Mouse (Mus musculus) heart, embryonic 11.5 days (tissue): ENCODE data around the gene Ndufs2. TPM values are rescaled to one million over a fixed set of nuclear protein-coding genes. Genes with fewer than 3 reads are reported as not detected.
A peak's percentile ranks its signal among the peaks of the same experiment; 100 is the strongest.

Experiments
- ATAC-seq: fragments of 200-750 bp; cut with Nextera tagmentation; replicated peaks from 2 replicates; pipeline ENCODE4 v1.8.0; 2017; ENCODE audit warnings: moderate library complexity; ENCODE audit not compliant: insufficient number of reproducible peaks, low FRiP score, low TSS enrichment
- H3K27ac ChIP-seq: fragments of 300-500 bp; sonication (generic); 2 replicates; pipeline ENCODE4 v1.5.1; 2014; ENCODE audit warnings: mild to moderate bottlenecking, low read depth, low read length
- H3K27me3 ChIP-seq: fragments of 300-500 bp; sonication (generic); 2 replicates; pipeline ENCODE4 v1.6.1; 2014; ENCODE audit warnings: mild to moderate bottlenecking, low read length, mixed read lengths; ENCODE audit not compliant: control insufficient read depth, insufficient read depth
- H3K36me3 ChIP-seq: fragments of 300-500 bp; sonication (generic); 2 replicates; pipeline ENCODE4 v1.6.1; 2014; ENCODE audit warnings: mild to moderate bottlenecking, low read length, moderate library complexity, mixed read lengths; ENCODE audit not compliant: control insufficient read depth, insufficient read depth
- H3K4me1 ChIP-seq: fragments of 300-500 bp; sonication (generic); 2 replicates; pipeline ENCODE4 v1.6.1; 2014; ENCODE audit warnings: low read length; ENCODE audit not compliant: control insufficient read depth, insufficient read depth
- H3K4me2 ChIP-seq: fragments of 300-500 bp; sonication (generic); 2 replicates; pipeline ENCODE4 v1.6.1; 2014; ENCODE audit warnings: mild to moderate bottlenecking, moderate library complexity
- H3K4me3 ChIP-seq: fragments of 300-500 bp; sonication (generic); 2 replicates; pipeline ENCODE4 v1.5.1; 2014; ENCODE audit warnings: low read depth, low read length
- H3K9ac ChIP-seq: fragments of 300-500 bp; sonication (generic); 2 replicates; pipeline ENCODE4 v1.6.1; 2014; ENCODE audit warnings: mild to moderate bottlenecking, low read depth, low read length, moderate library complexity
- H3K9me3 ChIP-seq: fragments of 300-500 bp; sonication (generic); replicated peaks from 2 replicates; pipeline ENCODE4 v1.6.1; 2016; ENCODE audit warnings: low read length; ENCODE audit not compliant: control insufficient read depth
- WGBS: fragments of 180-500 bp; shearing (Covaris S2); extraction: QIAGEN DNeasy Blood & Tissue Kit; methylation state at CpG from one replicate; pipeline ENCODE4 v1.1.7; 2014; ENCODE audit not compliant: insufficient replicate concordance; 5-methylcytosine and 5-hydroxymethylcytosine counted together
- polyA plus RNA-seq: library from polyadenylated mRNA; unstranded; fragments of >200 nt; fragmentation: Nextera tagmentation; extraction: Ambion mirVana; gene quantifications from 2 replicates; pipeline ENCODE4 v1.2.1, GENCODE M21; 2014

Ndufs2 gene
- polyA plus RNA-seq, 1 experiment from 2014 or later, result 446 TPM

GRCm38 (mm10) chr1:171274171-171274570 is 23.0 kb upstream of the Ndufs2 start:
- H3K36me3 ChIP-seq, result peaks cover 32% of the 10 kb centered on the region
- no peak overlapping the region for H3K9ac ChIP-seq
- no peaks in the 10 kb centered on the region for H3K9me3 ChIP-seq
- no peak overlapping the region for H3K27ac ChIP-seq
- peaks cover 11% of the 10 kb centered on the region for H3K4me1 ChIP-seq
- no peak for ATAC-seq
- 91% methylated on average over 12 of the region's 12 CpGs for WGBS
- no peak overlapping the region for H3K4me3 ChIP-seq
- no peak overlapping the region for H3K4me2 ChIP-seq
- H3K27me3 ChIP-seq, result no peaks in the 10 kb centered on the region

- Histone ChIP-seq H3K4me2 (peak overlapping the region; percentile 83), H3K36me3 (peaks cover 27% of the 10 kb centered on the region), H3K27me3 (no peaks in the 10 kb centered on the region), H3K27ac (no peak overlapping the region), H3K4me3 (peak overlapping the region; percentile 10; the same call in 1 of the 2 replicates), H3K9ac (no peak overlapping the region), H3K9me3 (no peaks in the 10 kb centered on the region), H3K4me1 (peaks cover 11% of the 10 kb centered on the region)
- WGBS, result 93% methylated on average over 3 of the region's 3 CpGs
- ATAC-seq, result no peak
Observed at GRCm38 (mm10) chr1:171272086-171272485, 20.9 kb upstream of the Ndufs2 start.

GRCm38 (mm10) chr1:171271622-171272021 is 20.4 kb upstream of the Ndufs2 start:
- Histone ChIP-seq H3K4me2 (peak overlapping the region; percentile 83), H3K9me3 (no peaks in the 10 kb centered on the region), H3K27ac (no peak overlapping the region), H3K4me3 (peak overlapping the region; percentile 10), H3K27me3 (no peaks in the 10 kb centered on the region), H3K36me3 (peaks cover 27% of the 10 kb centered on the region), H3K4me1 (peaks cover 11% of the 10 kb centered on the region), H3K9ac (no peak overlapping the region)
- 69% methylated on average over 10 of the region's 10 CpGs for WGBS
- ATAC-seq, result no peak

GRCm38 (mm10) chr1:171271196-171271595 is 20.0 kb upstream of the Ndufs2 start:
- Histone ChIP-seq H3K4me1 (peaks cover 11% of the 10 kb centered on the region), H3K27ac (no peak overlapping the region), H3K9ac (peak overlapping the region; percentile 75), H3K4me3 (peak overlapping the region; percentile 83), H3K27me3 (no peaks in the 10 kb centered on the region), H3K4me2 (peak overlapping the region; percentile 83), H3K36me3 (peaks cover 23% of the 10 kb centered on the region), H3K9me3 (no peaks in the 10 kb centered on the region)
- WGBS, result 32% methylated on average over 9 of the region's 9 CpGs
- ATAC-seq, result no peak

GRCm38 (mm10) chr1:171270573-171270900 is 19.3 kb upstream of the Ndufs2 start:
- peaks cover 11% of the 10 kb centered on the region for H3K4me1 ChIP-seq
- H3K4me3 ChIP-seq, result peak overlapping the region; percentile 83
- H3K9ac ChIP-seq, result peak overlapping the region; percentile 75
- H3K36me3 ChIP-seq, result peaks cover 18% of the 10 kb centered on the region
- H3K9me3 ChIP-seq, result no peaks in the 10 kb centered on the region
- H3K27me3 ChIP-seq, result no peaks in the 10 kb centered on the region
- H3K4me2 ChIP-seq, result peak overlapping the region; percentile 83
- ATAC-seq, result peak; percentile 66
- under 1% methylated on average over 19 of the region's 19 CpGs for WGBS
- peak overlapping the region; percentile 43; the same call in 1 of the 2 replicates for H3K27ac ChIP-seq

GRCm38 (mm10) chr1:171269848-171270572 is 18.8 kb upstream of the Ndufs2 start, which contains the start of gene B4galt3:
TSS of gene B4galt3 (plus strand) at chr1:171270328.
- Histone ChIP-seq H3K9me3 (no peaks in the 10 kb centered on the region), H3K36me3 (peaks cover 14% of the 10 kb centered on the region), H3K27me3 (no peaks in the 10 kb centered on the region), H3K4me1 (peaks cover 11% of the 10 kb centered on the region), H3K4me2 (peak within 1 kb of the TSS; percentile 83), H3K4me3 (peak within 1 kb of the TSS; percentile 83), H3K9ac (peak within 1 kb of the TSS; percentile 75), H3K27ac (peak within 1 kb of the TSS; percentile 43; the same call in 1 of the 2 replicates)
- peak; percentile 94 for ATAC-seq
- WGBS, result 3% methylated on average over 36 of the region's 36 CpGs

- Histone ChIP-seq H3K27ac (no peak overlapping the region), H3K9ac (no peak overlapping the region), H3K4me1 (peaks cover 14% of the 10 kb centered on the region), H3K4me3 (no peak overlapping the region), H3K27me3 (no peaks in the 10 kb centered on the region), H3K4me2 (no peak overlapping the region), H3K9me3 (no peaks in the 10 kb centered on the region), H3K36me3 (peaks cover 7% of the 10 kb centered on the region)
- ATAC-seq, result no peak
- 74% methylated on average over 1 of the region's 1 CpGs for WGBS
Observed at GRCm38 (mm10) chr1:171268341-171268740, 17.2 kb upstream of the Ndufs2 start.

GRCm38 (mm10) chr1:171265971-171266744 is 15.0 kb upstream of the Ndufs2 start:
- H3K4me3 ChIP-seq, result no peak overlapping the region
- no peak overlapping the region for H3K9ac ChIP-seq
- no peak overlapping the region for H3K4me2 ChIP-seq
- H3K4me1 ChIP-seq, result peaks cover 12% of the 10 kb centered on the region
- no peaks in the 10 kb centered on the region for H3K27me3 ChIP-seq
- ATAC-seq, result no peak
- H3K9me3 ChIP-seq, result no peaks in the 10 kb centered on the region
- H3K27ac ChIP-seq, result no peak overlapping the region
- H3K36me3 ChIP-seq, result no peaks in the 10 kb centered on the region
- WGBS, result 56% methylated on average over 4 of the region's 4 CpGs
